Mouse (Mus musculus) retina, adult 2 months (tissue): ENCODE data around the gene Zcchc4.

Source experiments
- DNase-seq: peaks from one replicate; pipeline ENCODE4 v3.0.0-alpha.2; 2012; ENCODE audit warnings: low read depth, low spot score

The Zcchc4 gene

DNA sequence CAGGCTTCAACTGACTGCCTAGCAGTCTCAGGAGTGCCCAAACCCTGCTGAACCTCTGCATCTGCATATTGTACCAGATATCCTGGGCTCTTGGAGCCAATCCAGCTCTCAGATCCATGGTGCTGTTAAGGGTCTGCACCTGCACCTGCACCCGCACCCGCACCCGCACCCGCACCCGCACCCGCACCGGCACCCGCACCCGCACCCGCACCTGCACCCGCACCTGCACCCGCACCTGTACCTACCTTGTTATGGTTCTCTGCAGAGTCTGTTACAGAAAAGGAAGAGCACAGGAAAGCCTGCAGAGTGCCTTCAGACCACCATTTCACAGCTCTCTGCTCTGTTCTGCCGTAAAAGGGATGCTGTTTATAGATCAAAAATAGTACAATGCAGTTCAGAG is 96.8 kb downstream of the Zcchc4 start:
- no peak for DNase-seq
